Mouse (Mus musculus): Measurements from ENCODE around the gene Svep1.

- TF ChIP-seq CTCF (conservative IDR thresholded peaks at IDR 0.05; ENCODE audit: low read length) (no peak), NANOG (IDR thresholded peaks at IDR 0.05; ENCODE audit: borderline replicate concordance, low read length) (no peak)
These were observed 95.7 kb downstream of the Svep1 start for GRCm38 (mm10) chr4:58111008-58111407.

Data from E14TG2a.4 (cell line).